Mouse (Mus musculus) brain, embryonic 14.5 days (tissue): Measurements from ENCODE around the gene Ccr4.

ENCODE experiments used
- CTCF ChIP-seq: fragments of 200-500 bp; IDR thresholded peaks from 2 replicates; pipeline ENCODE4 v1.5.1; 2012; ENCODE audit warnings: inconsistent platforms, mild to moderate bottlenecking, moderate library complexity, borderline replicate concordance; ENCODE audit not compliant: insufficient read depth, insufficient read length; ENCODE audit errors: extremely low read depth
- POLR2A ChIP-seq: fragments of 200-500 bp; IDR thresholded peaks from 2 replicates; pipeline ENCODE4 v1.6.1; 2012; ENCODE audit warnings: mild to moderate bottlenecking, inconsistent platforms, borderline replicate concordance; ENCODE audit not compliant: poor library complexity, insufficient read depth, insufficient read length, severe bottlenecking; ENCODE audit errors: extremely low read depth

DNA sequence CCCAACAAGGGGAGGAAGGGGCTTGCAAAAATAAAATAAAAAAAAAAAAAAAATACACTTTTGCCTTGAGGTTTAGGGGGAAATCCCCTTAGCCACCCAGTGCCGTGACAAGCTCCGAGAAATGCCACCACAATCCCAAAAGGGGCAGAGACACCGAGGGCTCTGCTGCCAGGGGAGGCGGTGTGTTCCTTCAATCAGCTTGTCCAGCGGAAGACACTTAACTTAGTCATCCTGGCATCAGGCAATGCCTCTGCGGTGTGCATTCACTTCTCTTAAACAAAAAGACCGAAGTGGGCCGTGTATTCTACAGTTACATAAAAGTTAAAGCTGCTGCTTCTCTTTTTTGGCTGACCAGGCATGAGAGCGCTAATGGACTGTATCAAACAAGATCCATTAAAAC is 2.7 kb upstream of the Ccr4 start:
- no peak for TF ChIP-seq CTCF
- TF ChIP-seq POLR2A = no peak
